Mouse (Mus musculus): ENCODE measurements around the gene Sox5. TPM values are rescaled to one million over a fixed set of nuclear protein-coding genes. Genes with fewer than 3 reads are reported as not detected.

Gene Sox5
- polyA plus RNA-seq, 2 experiments from 2014 or later: 0.07 to 0.08 TPM

DNA sequence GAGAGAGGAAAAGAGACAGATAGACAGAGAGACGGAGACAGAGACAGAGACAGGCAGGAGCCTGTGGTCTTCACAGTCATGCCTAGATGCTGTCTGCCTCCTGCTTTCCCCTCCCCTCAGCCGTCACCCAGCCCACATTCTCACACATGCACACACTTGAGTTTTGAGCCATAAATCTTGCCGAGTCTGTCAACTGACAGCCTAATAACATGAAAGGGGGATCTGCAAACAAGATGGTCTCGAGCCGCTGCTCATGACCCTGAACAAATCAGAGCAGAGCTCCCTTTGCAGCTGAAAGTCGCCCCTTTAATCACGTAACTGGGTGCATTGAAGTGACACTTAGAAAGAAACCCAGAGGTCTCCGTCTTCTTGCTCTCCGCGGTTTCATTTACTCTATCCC, 383.7 kb downstream of the Sox5 start:
- ATAC-seq: no peak

DNA sequence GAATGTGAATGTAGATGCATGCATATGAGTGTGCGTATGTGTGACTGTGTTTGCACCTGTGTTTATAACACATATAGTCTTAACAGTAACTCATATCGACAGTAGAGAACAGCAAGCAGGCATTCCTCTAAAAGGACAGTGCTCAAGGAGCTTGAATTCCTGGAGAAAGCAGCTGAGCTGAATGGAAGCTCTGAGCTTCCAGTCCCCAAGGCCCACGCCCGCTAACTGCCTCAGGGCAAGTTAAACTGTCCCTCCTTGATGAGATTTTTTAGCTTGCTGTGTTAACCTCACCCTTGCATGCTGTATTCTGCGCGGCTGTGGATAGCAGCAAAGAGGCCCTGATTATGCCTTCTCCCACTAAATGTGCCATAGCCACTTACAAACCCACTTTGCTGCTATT, 388.6 kb downstream of the Sox5 start:
- ATAC-seq: no peak

GRCm38 (mm10) chr6:144389333-144390054, 392.3 kb downstream of the Sox5 start:
- no peak for ATAC-seq

- ATAC-seq: no peak
These were observed 394.1 kb downstream of the Sox5 start for GRCm38 (mm10) chr6:144387539-144388255.

DNA sequence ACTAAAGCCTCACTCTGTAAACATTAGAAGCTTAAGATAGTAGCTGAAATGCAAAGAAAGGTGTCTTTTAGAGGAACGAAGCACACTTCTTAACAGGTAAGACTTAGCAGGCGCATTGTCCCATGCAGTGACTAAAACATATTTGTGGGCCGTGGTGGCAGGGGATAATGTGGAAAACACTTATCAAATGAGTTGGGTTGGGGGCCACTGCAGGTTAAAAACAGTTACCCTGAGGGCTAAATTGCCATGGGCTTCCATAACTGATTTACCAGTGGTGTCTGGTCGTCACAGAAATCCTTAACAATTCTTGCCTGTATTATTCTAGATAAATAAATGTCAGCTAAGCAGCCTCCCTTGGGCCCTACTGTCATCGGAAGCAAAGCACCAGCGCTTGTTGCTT, 401.1 kb downstream of the Sox5 start:
- no peak for ATAC-seq

- no peak for ATAC-seq
These were observed 401.6 kb downstream of the Sox5 start for GRCm38 (mm10) chr6:144380171-144380570.

DNA sequence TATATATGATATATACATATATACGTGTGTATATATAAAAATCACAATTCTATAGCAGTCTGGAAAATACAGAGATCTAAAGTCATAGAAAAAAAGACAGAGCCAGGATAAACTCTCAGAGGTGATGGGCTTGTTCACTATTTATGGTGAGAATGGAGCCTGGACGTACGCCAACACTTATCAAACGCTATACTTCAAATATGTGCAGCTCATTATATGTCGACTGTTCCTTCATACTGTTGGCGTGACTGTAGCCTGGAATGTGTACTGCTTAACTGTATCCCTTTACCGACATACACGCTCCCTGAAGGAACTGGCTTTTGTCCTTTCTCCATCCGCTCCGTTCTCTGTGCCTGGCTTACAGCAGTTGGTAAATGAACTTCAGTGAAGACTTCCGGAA, 407.0 kb downstream of the Sox5 start:
- no peak for ATAC-seq

- ATAC-seq: no peak
These were observed 411.1 kb downstream of the Sox5 start for GRCm38 (mm10) chr6:144370699-144371098.

DNA sequence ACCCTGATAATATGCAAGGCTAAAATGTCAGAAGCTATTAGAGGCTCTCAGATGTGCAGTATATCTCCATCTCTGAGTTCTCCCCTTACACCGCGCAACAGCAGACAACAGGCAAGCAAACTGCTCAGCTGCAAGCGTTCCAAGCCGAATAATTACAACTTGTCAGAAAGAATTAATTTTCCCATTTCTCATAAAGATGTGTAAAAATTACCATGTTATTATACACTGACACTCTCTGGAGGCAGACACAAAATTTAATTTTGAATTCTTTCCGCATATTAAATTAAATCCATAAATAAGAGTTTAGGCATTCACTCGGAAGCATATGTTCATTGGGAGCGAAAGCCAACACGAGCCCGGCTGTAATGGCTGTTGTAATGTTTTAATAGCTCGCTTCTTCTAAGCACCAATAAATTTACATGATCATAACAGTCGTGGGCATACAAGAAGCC, 414.1 kb downstream of the Sox5 start:
- ATAC-seq: no peak

DNA sequence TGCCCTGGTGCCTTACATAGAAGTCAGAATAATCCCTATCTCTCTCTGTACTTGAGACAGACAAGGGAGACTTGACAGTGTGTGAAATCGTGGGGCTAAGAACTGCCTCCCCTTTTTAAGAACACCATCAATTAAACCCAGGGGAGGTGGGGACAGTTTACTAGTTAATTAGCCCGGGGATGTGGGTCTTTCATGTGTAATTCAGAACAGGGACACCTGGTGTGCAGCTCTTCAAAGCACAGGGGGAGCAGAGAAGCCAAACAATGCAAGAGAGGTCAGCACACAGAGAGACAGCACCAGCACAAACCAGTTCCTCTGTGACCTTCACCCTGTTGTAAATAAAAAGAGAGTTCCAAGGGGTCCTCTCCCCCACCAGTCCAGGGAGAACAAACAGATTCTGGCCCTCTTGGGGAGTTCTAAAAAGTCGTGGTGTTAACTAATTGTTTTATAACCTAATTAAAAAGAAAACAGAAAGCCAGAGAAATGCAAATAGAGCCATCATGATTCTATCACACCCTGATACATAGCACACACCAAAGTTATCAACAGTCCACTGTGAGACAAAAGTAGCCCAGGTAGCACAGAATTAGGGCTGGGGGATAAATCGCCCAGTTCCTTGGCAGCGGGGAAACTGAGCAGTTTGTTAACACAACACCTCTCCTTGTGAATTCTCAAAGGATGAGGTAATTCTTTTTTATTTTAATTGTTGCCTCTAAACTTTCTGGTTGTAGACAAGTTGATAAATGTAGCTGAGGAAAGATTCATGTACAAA, 420.3 kb downstream of the Sox5 start:
- ATAC-seq: no peak

DNA sequence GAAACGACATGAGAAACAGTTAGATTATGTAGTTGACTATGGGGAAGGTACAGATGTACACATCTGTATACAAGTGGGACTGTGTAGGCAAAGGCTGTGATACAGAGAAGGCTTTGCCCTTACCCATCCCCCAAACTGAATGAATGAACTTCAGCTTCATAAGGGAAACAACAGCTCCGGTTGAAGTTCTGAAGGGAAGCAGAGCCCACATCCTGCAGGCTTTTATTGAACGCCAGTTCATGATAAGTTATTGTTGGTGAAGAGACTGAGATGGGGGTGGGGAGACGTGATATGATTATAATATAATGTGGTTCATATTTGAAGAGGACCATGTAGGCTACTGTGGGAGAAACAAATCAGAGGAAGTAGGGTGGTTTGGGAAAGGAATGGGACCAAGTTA, 424.7 kb downstream of the Sox5 start:
- ATAC-seq: peak; percentile 53

GRCm38 (mm10) chr6:144351049-144351448, 430.7 kb downstream of the Sox5 start:
- ATAC-seq: no peak

DNA sequence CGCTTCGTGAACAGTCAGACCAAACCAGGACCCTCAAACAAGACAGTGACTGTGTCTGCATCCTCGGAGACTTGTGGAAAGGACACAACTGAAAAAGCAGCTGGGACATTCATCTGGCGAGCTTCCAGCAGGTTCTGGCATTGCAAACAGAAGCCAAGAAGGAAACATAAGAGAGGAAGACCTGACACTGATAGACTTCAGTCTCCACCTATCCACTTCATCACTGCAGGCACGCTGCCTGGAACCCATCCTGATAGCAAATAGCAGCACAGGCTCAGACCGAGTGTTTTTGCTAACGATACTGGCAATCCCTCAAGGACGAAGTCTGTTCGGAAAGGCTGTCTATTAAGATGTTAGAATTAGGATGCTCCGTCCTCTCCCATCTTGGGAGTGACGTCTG, 438.4 kb downstream of the Sox5 start:
- no peak for ATAC-seq

DNA sequence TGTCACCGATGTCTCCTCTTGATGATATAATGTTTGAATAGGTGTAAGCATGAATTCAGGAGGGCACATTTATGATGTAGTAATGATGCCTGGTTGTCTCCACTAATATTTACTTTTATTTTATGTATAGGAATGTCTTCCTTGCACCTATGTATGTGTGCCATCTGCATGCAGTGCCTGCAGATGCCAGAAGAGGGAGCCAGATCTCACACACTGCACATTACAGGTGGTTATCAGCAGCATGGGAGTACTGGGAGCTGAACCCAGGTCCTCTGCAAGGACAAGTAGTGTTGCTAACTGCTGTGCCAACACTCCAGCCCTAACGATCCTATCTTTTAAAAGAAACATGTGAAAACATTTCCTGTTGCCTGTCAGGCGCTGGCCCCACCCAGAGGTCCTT, 442.2 kb downstream of the Sox5 start:
- ATAC-seq: no peak

- ATAC-seq: no peak
These were observed 442.8 kb downstream of the Sox5 start for GRCm38 (mm10) chr6:144339006-144339405.

DNA sequence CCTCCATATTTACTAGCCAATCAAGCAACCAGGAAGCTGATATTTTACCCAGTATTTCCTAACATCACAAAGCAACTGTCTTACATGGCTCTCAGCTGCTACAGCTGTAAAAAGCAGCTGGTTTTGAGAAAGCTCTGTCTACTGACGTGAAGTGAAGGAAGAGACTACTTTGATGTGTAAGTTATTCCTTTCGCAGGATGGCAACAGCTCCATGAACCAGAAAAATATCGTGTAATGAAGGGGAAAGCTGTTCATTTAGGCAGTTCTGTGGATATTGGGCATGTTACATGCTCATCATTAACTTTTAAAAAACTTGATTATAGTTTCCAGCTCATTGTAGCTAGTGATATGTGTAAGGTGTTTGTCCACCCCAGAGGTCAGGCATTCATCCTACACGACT, 443.6 kb downstream of the Sox5 start:
- no peak for ATAC-seq

DNA sequence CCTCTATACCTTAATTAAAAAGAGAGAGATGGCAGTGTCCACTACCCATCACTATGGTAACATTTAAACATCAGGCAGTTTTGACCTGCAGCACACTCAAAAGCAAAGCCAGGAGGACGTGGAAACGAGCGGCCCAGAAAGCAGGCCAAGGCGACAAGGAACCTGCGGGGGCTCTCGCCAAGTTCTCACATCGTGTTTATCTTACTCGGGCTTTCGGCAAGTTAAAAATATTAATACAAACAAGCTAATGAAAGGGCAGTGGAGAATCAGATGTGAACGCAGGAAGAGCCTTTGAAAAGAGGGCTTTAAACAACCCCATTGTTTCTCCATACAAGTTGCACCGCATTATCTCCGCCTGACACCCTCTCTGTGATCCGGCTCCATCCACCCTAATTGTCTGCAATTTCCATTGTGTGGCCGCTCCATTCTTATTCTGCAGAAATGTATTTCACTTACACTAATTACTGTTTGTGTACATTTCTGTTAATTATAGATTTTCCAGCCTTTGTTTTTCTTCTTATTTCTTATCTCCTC, 444.3 kb downstream of the Sox5 start:
- no peak for ATAC-seq

DNA sequence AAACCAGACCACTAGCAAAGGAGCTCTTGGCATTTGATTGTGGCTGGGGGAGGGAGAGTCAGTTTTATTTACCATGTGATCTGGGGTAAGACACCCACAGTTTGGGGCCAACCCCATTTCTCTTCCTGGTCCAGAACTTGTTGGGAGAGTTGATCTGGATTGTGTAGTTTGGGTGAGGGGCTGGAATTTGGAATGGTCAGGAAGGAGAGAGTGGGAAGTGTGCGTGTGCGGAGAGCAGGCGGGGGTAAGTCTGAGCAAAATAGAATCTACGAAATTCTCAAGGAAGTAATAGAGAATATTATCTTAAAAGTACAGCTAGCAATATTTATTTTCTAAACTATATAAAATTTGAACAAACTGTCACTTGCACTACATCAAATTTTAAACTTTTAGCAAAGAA, 445.0 kb downstream of the Sox5 start:
- no peak for ATAC-seq

- ATAC-seq: peak; percentile 66
These were observed 448.6 kb downstream of the Sox5 start for GRCm38 (mm10) chr6:144333146-144333545.

DNA sequence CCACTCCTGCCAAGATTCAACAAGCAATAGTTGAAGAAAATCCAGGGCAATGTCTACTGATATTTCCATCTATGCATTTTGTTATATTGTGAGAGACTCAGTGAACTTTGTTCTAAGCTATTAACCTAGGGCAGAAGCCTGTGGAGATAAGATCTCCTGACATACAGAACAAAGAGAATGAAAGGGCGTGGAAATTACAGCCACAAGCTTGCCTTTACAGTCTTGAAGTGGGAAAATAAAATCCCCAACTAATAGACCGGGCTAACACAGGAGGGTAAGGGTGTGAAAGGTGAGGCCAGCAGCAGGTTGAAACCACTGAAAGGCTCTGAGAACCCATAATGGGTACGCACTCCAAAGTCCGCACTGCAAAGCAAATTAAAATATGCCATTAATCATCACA, 449.8 kb downstream of the Sox5 start:
- ATAC-seq: peak; percentile 46

DNA sequence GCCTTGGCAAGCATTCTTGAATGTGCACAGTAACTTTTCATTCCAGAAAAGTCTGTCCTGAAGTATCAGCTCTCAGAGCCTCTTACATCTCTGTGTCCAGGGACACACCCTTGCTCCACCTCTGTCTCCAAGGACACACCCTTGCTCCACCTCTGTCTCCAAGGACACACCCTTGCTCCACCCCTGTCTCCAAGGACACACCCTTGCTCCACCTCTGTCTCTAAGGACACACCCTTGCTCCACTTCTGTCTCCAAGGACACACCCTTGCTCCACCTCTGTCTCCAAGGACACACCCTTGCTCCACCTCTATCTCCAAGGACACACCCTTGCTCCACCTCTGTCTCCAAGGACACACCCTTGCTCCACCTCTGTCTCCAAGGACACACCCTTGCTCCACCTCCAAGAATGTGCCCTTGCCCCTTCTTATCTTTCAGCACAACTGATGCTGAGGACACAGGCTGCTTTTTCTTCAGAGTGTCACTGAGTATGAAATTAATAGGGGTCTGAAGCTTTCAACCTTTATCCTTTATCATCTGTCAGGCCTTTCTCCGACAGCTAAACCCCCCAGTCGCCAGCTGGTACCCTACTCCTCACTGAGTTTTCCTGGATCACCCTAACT, 452.4 kb downstream of the Sox5 start:
- ATAC-seq: no peak

DNA sequence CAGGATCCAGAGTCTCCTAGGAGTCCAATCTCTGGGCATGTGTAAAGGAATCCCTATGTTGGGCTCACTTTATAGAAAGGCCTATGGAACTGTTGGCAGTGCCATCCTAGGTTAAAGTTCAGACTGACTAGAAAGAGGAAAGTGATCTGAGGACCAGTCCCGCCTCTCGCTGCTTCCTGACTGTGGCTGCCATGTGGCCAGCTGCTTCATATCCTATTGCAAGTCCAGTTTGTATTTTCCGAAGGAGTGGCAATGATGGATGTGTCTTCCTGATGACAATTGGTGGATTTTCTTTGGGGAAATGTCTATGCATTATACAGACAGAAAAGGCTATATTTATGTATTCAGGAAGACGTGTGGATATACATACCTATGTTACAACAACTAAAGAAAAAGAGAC, 453.0 kb downstream of the Sox5 start:
- ATAC-seq: no peak

DNA sequence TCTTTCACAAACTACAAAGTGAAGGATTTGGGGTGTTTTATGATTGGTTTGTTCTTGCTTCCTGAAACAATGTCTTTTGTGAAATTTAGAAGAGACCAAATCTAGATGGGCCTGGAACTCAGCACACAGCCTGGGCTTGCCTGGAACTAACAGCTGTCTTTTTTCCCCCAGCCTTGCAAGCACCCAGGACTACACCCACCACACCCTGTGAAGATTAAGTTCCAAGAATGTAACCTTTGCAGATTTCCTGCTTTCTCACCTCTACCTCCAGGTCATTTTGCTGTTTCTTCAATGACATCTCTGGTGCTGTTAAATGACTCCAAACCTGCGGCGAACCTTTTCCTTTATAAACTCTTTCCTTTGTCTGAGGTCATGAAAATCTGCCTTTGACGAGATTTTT, 455.0 kb downstream of the Sox5 start:
- no peak for ATAC-seq

Measured in CD4-positive, CD25-positive, alpha-beta regulatory T cell, adult 4 months (primary cell).